Comparison of ENCODE assay signal across 29 mouse cellular contexts in genomic region chr4:105356616-105357015, GRCm38 (mm10).
DNase-seq lines count a peak whose midpoint lies in the region; ATAC-seq lines count a peak whose summit lies in the region.
"Had no signal": no experiment of that assay in that cellular context is flagged by ENCODE, and none has a peak within 500 bp of the region (broad histone marks: within the 10 kb centered on the region; RNA-seq: fewer than 3 reads in every experiment).

No protein-coding gene starts in this region.

- 23% methylated on average over 3 of the region's 3 CpGs for WGBS in hindbrain, embryonic 11.5 days
- WGBS in hindbrain, embryonic 13.5 days: 14% methylated on average over 3 of the region's 3 CpGs
- WGBS in midbrain, embryonic 12.5 days: 31% methylated on average over 3 of the region's 3 CpGs
- 28% methylated on average over 3 of the region's 3 CpGs for WGBS in midbrain, embryonic 15.5 days
- 81% methylated on average over 3 of the region's 3 CpGs for WGBS in limb, embryonic 10.5 days

- no peak overlapping the region for H3K9ac ChIP-seq in hindbrain, embryonic 11.5 days (ENCODE audit: low read depth, low read length)
- no peak overlapping the region for H3K9ac ChIP-seq in hindbrain, embryonic 13.5 days
- no peak overlapping the region for H3K9ac ChIP-seq in midbrain, embryonic 12.5 days (replicated peaks)
- H3K9ac ChIP-seq in midbrain, embryonic 15.5 days: no peak overlapping the region
- H3K9ac ChIP-seq: embryonic facial prominence, embryonic 15.5 days; hindbrain, embryonic 15.5 days; intestine, embryonic 15.5 days; liver, embryonic 15.5 days; lung, embryonic 15.5 days had no signal

- H3K27ac ChIP-seq in hindbrain, embryonic 11.5 days (ENCODE audit: low read depth, low read length): no peak overlapping the region
- no peak overlapping the region for H3K27ac ChIP-seq in hindbrain, embryonic 13.5 days
- H3K27ac ChIP-seq in midbrain, embryonic 12.5 days (replicated peaks): no peak overlapping the region
- no peak overlapping the region for H3K27ac ChIP-seq in midbrain, embryonic 15.5 days
- H3K27ac ChIP-seq in limb, embryonic 10.5 days: 0 out of 2 replicates have a peak overlapping the region, but pooled peaks have one; percentile 25
- H3K27ac ChIP-seq: embryonic facial prominence, embryonic 15.5 days; hindbrain, embryonic 15.5 days; intestine, embryonic 15.5 days; layer of hippocampus, adult 2 months; liver, embryonic 15.5 days; lung, embryonic 15.5 days had no signal

- H3K9me3 ChIP-seq in hindbrain, embryonic 11.5 days (ENCODE audit: control insufficient read depth, low read length): no peaks in the 10 kb centered on the region
- no peaks in the 10 kb centered on the region for H3K9me3 ChIP-seq in hindbrain, embryonic 13.5 days
- no peaks in the 10 kb centered on the region for H3K9me3 ChIP-seq in midbrain, embryonic 12.5 days
- no peaks in the 10 kb centered on the region for H3K9me3 ChIP-seq in midbrain, embryonic 15.5 days
- H3K9me3 ChIP-seq in limb, embryonic 10.5 days (replicated peaks): no peaks in the 10 kb centered on the region
- H3K9me3 ChIP-seq: embryonic facial prominence, embryonic 15.5 days; hindbrain, embryonic 15.5 days; intestine, embryonic 15.5 days; liver, embryonic 15.5 days; lung, embryonic 15.5 days; megakaryocyte, embryonic 14.5 days had no signal

- peaks cover 3% of the 10 kb centered on the region; the same call in 1 of the 2 replicates for H3K4me1 ChIP-seq in hindbrain, embryonic 11.5 days (replicated peaks; ENCODE audit: control insufficient read depth, insufficient read depth, low read length)
- H3K4me1 ChIP-seq in hindbrain, embryonic 13.5 days (replicated peaks): peaks cover 7% of the 10 kb centered on the region; the same call in 1 of the 2 replicates
- peaks cover 9% of the 10 kb centered on the region; the same call in 1 of the 2 replicates for H3K4me1 ChIP-seq in midbrain, embryonic 12.5 days
- H3K4me1 ChIP-seq in midbrain, embryonic 15.5 days: no peaks in the 10 kb centered on the region
- H3K4me1 ChIP-seq in limb, embryonic 10.5 days: peaks cover 31% of the 10 kb centered on the region
- H3K4me1 ChIP-seq: hindbrain, embryonic 15.5 days; liver, embryonic 15.5 days; lung, embryonic 15.5 days had no signal

- H3K4me2 ChIP-seq in hindbrain, embryonic 11.5 days (replicated peaks; ENCODE audit: low read depth, low read length): no peak overlapping the region
- no peak overlapping the region for H3K4me2 ChIP-seq in hindbrain, embryonic 13.5 days
- H3K4me2 ChIP-seq in midbrain, embryonic 12.5 days (replicated peaks): no peak overlapping the region
- H3K4me2 ChIP-seq in midbrain, embryonic 15.5 days: no peak overlapping the region
- H3K4me2 ChIP-seq: embryonic facial prominence, embryonic 15.5 days; heart, embryonic 11.5 days; hindbrain, embryonic 15.5 days; intestine, embryonic 15.5 days; liver, embryonic 15.5 days; lung, embryonic 15.5 days had no signal

- H3K27me3 ChIP-seq in hindbrain, embryonic 11.5 days (ENCODE audit: control insufficient read depth, insufficient read depth, low read length): no peaks in the 10 kb centered on the region
- H3K27me3 ChIP-seq in hindbrain, embryonic 13.5 days: no peaks in the 10 kb centered on the region
- no peaks in the 10 kb centered on the region for H3K27me3 ChIP-seq in midbrain, embryonic 12.5 days
- H3K27me3 ChIP-seq in midbrain, embryonic 15.5 days (replicated peaks): no peaks in the 10 kb centered on the region
- no peaks in the 10 kb centered on the region for H3K27me3 ChIP-seq in limb, embryonic 10.5 days (ENCODE audit: low read depth, poor library complexity, severe bottlenecking)
- H3K27me3 ChIP-seq: CH12.LX; embryonic facial prominence, embryonic 15.5 days; hindbrain, embryonic 15.5 days; intestine, embryonic 15.5 days; liver, embryonic 15.5 days; lung, embryonic 15.5 days; Patski had no signal

- no peaks in the 10 kb centered on the region for H3K36me3 ChIP-seq in hindbrain, embryonic 11.5 days (ENCODE audit: control insufficient read depth, insufficient read depth, low read length)
- H3K36me3 ChIP-seq in hindbrain, embryonic 13.5 days: no peaks in the 10 kb centered on the region
- H3K36me3 ChIP-seq in midbrain, embryonic 12.5 days: no peaks in the 10 kb centered on the region
- no peaks in the 10 kb centered on the region for H3K36me3 ChIP-seq in midbrain, embryonic 15.5 days (replicated peaks)
- no peaks in the 10 kb centered on the region for H3K36me3 ChIP-seq in limb, embryonic 10.5 days
- H3K36me3 ChIP-seq: embryonic facial prominence, embryonic 15.5 days; G1E; hindbrain, embryonic 15.5 days; intestine, embryonic 15.5 days; liver, embryonic 15.5 days; lung, embryonic 15.5 days had no signal

- no peak overlapping the region for H3K4me3 ChIP-seq in hindbrain, embryonic 11.5 days (ENCODE audit: low read depth, low read length)
- H3K4me3 ChIP-seq in hindbrain, embryonic 13.5 days: no peak overlapping the region
- no peak overlapping the region for H3K4me3 ChIP-seq in midbrain, embryonic 12.5 days
- H3K4me3 ChIP-seq in midbrain, embryonic 15.5 days: no peak overlapping the region
- no peak overlapping the region for H3K4me3 ChIP-seq in limb, embryonic 10.5 days
- H3K4me3 ChIP-seq: embryonic facial prominence, embryonic 15.5 days; hindbrain, embryonic 15.5 days; intestine, embryonic 15.5 days; layer of hippocampus, adult 2 months; liver, embryonic 15.5 days; lung, embryonic 15.5 days; megakaryocyte, embryonic 14.5 days had no signal

- peak; percentile 76 for ATAC-seq in hindbrain, embryonic 11.5 days (ENCODE audit: low FRiP score)
- no peak for ATAC-seq in hindbrain, embryonic 13.5 days (ENCODE audit: low FRiP score)
- ATAC-seq in midbrain, embryonic 12.5 days (ENCODE audit: low FRiP score, low read depth): peak; percentile 30; the same call in 1 of the 2 replicates
- ATAC-seq in midbrain, embryonic 15.5 days (replicated peaks): no peak
- ATAC-seq: forebrain, embryonic 16.5 days; intestine, embryonic 15.5 days; Patski had no signal

- DNase-seq in hindbrain, embryonic 11.5 days (ENCODE audit: low spot score): peak; percentile 53
- peak; percentile 23 for DNase-seq in limb, embryonic 10.5 days (ENCODE audit: low spot score)
- no peak for DNase-seq in spleen, postnatal 14 days (ENCODE audit: low spot score in 2 of 2)
- no peak for DNase-seq in cerebellum, adult 11-12 months
- DNase-seq: B cell, adult 2 months; cerebellum, adult 11 months; cerebellum, postnatal 10 days; gastrocnemius, postnatal 10 days; kidney, adult 8-10 months; kidney, postnatal 25 days; layer of hippocampus, postnatal 36 days; lung, postnatal 36 days; right cerebral cortex, postnatal 14 days; spleen, adult 18-20 months had no signal

Comparison
In these comparisons a context has a peak if more than half of its experiments do, and no peak if none do; other contexts are left out.
1. ATAC-seq: peak in hindbrain, embryonic 11.5 days (single experiment) and midbrain, embryonic 12.5 days (single experiment); none in hindbrain, embryonic 13.5 days (single experiment) and midbrain, embryonic 15.5 days (single experiment).
2. DNase-seq: peak in hindbrain, embryonic 11.5 days (single experiment) and limb, embryonic 10.5 days (single experiment); none in spleen, postnatal 14 days (0 of 2) and cerebellum, adult 11-12 months (single experiment).